Mouse (Mus musculus) embryonic facial prominence, embryonic 15.5 days (tissue): ENCODE data around the gene Acaa1a. TPM values are rescaled to one million over a fixed set of nuclear protein-coding genes. Genes with fewer than 3 reads are reported as not detected.

Experiments used
- ATAC-seq: fragments of 200-750 bp; cut with Nextera tagmentation; 2 replicates; pipeline ENCODE4 v1.8.0; 2017; ENCODE audit warnings: low read depth, moderate TSS enrichment; ENCODE audit not compliant: insufficient number of reproducible peaks, low FRiP score, low TSS enrichment
- H3K27ac ChIP-seq: fragments of 300-500 bp; sonication (generic); replicated peaks from 2 replicates; pipeline ENCODE4 v1.5.1; 2015; ENCODE audit warnings: mild to moderate bottlenecking, inconsistent platforms
- H3K27me3 ChIP-seq: fragments of 300-500 bp; sonication (generic); 2 replicates; pipeline ENCODE4 v1.6.1; 2015; ENCODE audit warnings: inconsistent platforms
- H3K36me3 ChIP-seq: fragments of 300-500 bp; sonication (generic); 2 replicates; pipeline ENCODE4 v1.6.1; 2015; ENCODE audit warnings: mild to moderate bottlenecking, inconsistent platforms
- H3K4me1 ChIP-seq: fragments of 300-500 bp; sonication (generic); 2 replicates; pipeline ENCODE4 v1.6.1; 2015; ENCODE audit warnings: inconsistent platforms
- H3K4me2 ChIP-seq: fragments of 300-500 bp; sonication (generic); replicated peaks from 2 replicates; pipeline ENCODE4 v1.6.1; 2015; ENCODE audit warnings: mild to moderate bottlenecking, inconsistent platforms
- H3K4me3 ChIP-seq: fragments of 300-500 bp; sonication (generic); replicated peaks from 2 replicates; pipeline ENCODE4 v1.5.1; 2015; ENCODE audit warnings: mild to moderate bottlenecking, inconsistent platforms
- H3K9ac ChIP-seq: fragments of 300-500 bp; sonication (generic); 2 replicates; pipeline ENCODE4 v1.6.1; 2015; ENCODE audit warnings: inconsistent platforms
- H3K9me3 ChIP-seq: fragments of 300-500 bp; sonication (generic); replicated peaks from 2 replicates; pipeline ENCODE4 v1.6.1; 2016; ENCODE audit warnings: inconsistent platforms
- WGBS: fragments of 180-500 bp; shearing (Covaris S2); methylation state at CpG from one replicate; pipeline ENCODE4 v1.1.7; 2015; 5-methylcytosine and 5-hydroxymethylcytosine counted together
- polyA plus RNA-seq: library from polyadenylated mRNA; unstranded; fragments of >200 nt; fragmentation: Nextera tagmentation; extraction: Ambion mirVana; gene quantifications from 2 replicates; pipeline ENCODE4 v1.2.1, GENCODE M21; 2015

Gene Acaa1a
- polyA plus RNA-seq, 1 experiment from 2014 or later: 117 TPM

DNA sequence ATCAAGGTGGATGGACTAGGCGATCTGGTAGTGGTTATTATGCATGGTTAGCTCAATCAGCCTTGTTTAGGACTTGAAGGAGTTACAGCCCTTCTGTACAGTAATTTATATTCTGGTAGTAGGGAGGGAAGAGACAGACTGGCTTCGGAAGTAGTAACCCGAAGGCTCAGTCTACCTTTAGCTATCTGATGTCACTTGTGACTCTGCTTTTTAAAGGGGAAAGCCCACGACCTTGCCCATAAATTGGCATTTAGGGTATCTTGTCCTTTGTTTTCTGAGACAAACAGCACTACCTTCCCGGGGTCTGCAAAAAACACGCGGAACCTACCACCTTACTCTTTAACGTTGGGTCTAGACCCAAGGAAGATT lies 720 bp downstream of the Acaa1a start:
- peak overlapping the region; percentile 75 for H3K4me2 ChIP-seq
- 4% methylated on average over 8 of the region's 8 CpGs for WGBS
- peak overlapping the region; percentile 88 for H3K4me3 ChIP-seq
- ATAC-seq: no peak
- peak overlapping the region; percentile 94 for H3K27ac ChIP-seq
- peak overlapping the region; percentile 63 for H3K9ac ChIP-seq
- peaks cover 32% of the 10 kb centered on the region for H3K4me1 ChIP-seq
- no peaks in the 10 kb centered on the region for H3K27me3 ChIP-seq
- H3K36me3 ChIP-seq: peaks cover 41% of the 10 kb centered on the region
- H3K9me3 ChIP-seq: no peaks in the 10 kb centered on the region

- peak within 1 kb of the TSS; percentile 75 for H3K4me2 ChIP-seq
- H3K27ac ChIP-seq: peak within 1 kb of the TSS; percentile 94
- peaks cover 47% of the 10 kb centered on the region for H3K36me3 ChIP-seq
- peaks cover 32% of the 10 kb centered on the region for H3K4me1 ChIP-seq
- H3K9ac ChIP-seq: peak within 1 kb of the TSS; percentile 86
- H3K27me3 ChIP-seq: no peaks in the 10 kb centered on the region
- WGBS: under 1% methylated on average over 68 of the region's 68 CpGs
- ATAC-seq: peak; percentile 98
- peak within 1 kb of the TSS; percentile 88 for H3K4me3 ChIP-seq
- no peaks in the 10 kb centered on the region for H3K9me3 ChIP-seq
Observed at GRCm38 (mm10) chr9:119340909-119341816, 1.7 kb downstream of the Acaa1a start, which contains the start of gene Myd88. Gene Myd88, minus strand, starts transcription at chr9:119341411.

DNA sequence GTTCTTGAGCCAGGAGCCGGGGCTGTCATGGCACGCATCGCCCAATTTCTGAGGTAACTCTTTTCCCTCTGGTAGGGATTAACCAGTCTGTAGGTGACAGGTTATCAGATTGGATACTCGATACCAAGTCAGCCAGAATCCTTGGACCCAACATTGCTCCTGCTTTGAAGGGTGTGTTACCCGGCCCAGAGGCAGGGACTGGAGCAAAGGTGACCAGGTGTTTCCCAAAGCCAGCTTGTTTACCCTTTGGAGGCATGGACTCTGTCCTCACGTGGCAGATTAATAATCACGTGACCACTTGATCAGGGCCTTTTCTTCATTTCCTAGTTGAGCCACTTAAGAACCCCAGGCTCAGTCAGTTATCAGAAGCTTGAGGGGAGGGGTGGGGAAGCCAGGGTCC lies 3.3 kb downstream of the Acaa1a start:
- Histone ChIP-seq H3K27ac (no peak overlapping the region), H3K4me2 (peak overlapping the region; percentile 75; the same call in 1 of the 2 replicates), H3K9ac (no peak overlapping the region), H3K36me3 (peaks cover 51% of the 10 kb centered on the region), H3K4me1 (peaks cover 32% of the 10 kb centered on the region), H3K4me3 (peak overlapping the region; percentile 88; the same call in 1 of the 2 replicates), H3K27me3 (no peaks in the 10 kb centered on the region), H3K9me3 (no peaks in the 10 kb centered on the region)
- WGBS: 86% methylated on average over 7 of the region's 7 CpGs
- no peak for ATAC-seq

- no peak overlapping the region for H3K4me2 ChIP-seq
- H3K27ac ChIP-seq: no peak overlapping the region
- H3K36me3 ChIP-seq: peaks cover 76% of the 10 kb centered on the region
- no peak overlapping the region for H3K9ac ChIP-seq
- no peak for ATAC-seq
- H3K27me3 ChIP-seq: no peaks in the 10 kb centered on the region
- H3K4me1 ChIP-seq: peaks cover 20% of the 10 kb centered on the region
- no peaks in the 10 kb centered on the region for H3K9me3 ChIP-seq
- no peak overlapping the region for H3K4me3 ChIP-seq
- 91% methylated on average over 8 of the region's 8 CpGs for WGBS
Observed at GRCm38 (mm10) chr9:119346376-119346775, 6.9 kb downstream of the Acaa1a start.

DNA sequence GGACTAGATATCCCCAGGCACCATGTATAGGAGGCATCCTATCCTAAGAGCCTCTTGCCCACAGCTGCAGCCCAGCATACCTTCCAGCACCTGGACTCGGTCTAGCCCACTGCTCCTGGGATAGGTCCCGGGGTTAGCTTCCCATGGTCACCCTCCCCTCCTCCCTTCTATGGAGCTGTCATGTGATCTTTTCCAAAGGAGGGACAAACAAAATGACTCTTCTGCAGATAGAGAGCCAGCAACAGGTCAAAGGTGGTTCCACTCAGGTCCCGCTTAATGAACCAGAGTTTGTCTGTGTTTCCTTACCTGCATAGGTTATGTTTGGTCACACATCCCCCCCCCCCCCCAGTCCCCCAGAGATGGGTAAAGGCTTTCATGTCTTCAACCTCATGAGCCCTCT lies 11.1 kb downstream of the Acaa1a start:
- ATAC-seq: no peak
- Histone ChIP-seq H3K4me1 (no peaks in the 10 kb centered on the region), H3K4me2 (no peak overlapping the region), H3K27me3 (no peaks in the 10 kb centered on the region), H3K27ac (no peak overlapping the region), H3K36me3 (peaks cover 49% of the 10 kb centered on the region), H3K4me3 (no peak overlapping the region), H3K9me3 (no peaks in the 10 kb centered on the region), H3K9ac (no peak overlapping the region)
- 80% methylated on average over 3 of the region's 3 CpGs for WGBS

DNA sequence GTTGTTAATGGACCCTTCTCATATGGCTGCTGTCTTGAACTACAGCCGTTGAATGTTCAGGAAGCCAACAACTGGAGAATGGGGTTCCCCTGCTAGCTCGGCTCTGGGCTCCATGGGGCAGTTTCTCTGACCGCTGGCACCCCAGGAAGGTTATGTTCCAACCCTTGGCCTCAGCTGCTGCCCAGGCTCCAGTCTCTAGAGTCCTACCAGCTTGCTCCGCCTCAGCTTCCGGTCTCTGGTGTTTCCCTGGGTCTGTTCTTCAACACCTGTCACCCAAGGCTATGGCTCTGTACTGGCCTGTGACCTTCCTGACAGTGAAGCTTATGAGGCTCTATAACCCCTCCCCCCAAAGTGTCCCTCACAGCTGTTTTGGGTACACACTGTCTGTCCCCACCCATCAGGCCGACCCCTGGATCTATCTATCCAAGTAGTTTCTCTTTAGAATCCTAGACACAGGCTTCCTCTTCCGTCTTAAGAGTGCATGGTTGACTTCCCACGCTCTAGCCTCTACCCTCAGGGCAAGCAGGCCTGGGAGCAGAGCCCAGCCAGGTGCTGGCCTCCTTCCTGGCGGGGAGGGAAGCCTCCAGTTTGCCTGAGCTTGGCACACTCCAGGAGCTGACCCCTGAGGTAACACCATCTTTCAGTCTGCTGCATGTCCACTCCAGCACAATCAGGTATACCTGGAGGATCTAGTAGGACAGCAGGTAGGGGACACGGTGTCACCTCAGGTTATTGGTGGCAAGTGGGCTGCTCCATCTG lies 11.7 kb downstream of the Acaa1a start:
- H3K27me3 ChIP-seq: no peaks in the 10 kb centered on the region
- no peak overlapping the region for H3K9ac ChIP-seq
- H3K4me1 ChIP-seq: no peaks in the 10 kb centered on the region
- 82% methylated on average over 10 of the region's 10 CpGs for WGBS
- H3K36me3 ChIP-seq: peaks cover 43% of the 10 kb centered on the region
- H3K27ac ChIP-seq: no peak overlapping the region
- H3K4me2 ChIP-seq: no peak overlapping the region
- no peaks in the 10 kb centered on the region for H3K9me3 ChIP-seq
- H3K4me3 ChIP-seq: no peak overlapping the region
- no peak for ATAC-seq

DNA sequence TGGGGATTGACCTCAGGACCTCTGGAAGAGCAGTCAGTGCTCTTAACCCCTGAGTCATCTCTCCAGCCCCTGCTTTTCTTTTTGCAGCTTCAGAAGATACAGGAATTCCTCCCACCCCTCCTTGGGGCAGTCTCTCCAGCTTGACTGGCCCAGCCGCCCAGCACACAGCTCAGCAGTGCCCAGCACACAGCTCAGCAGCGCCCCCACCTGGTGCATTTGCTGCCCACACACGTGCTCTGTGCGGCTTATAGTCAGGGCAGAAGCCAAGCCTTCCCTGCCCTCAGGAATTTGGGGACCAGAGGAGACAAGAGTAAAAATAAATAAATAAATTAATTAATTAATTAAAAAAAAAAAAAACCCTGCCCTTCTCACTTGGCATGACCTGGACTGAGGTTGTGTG lies 12.6 kb downstream of the Acaa1a start:
- Histone ChIP-seq H3K27ac (no peak overlapping the region), H3K4me1 (no peaks in the 10 kb centered on the region), H3K9me3 (no peaks in the 10 kb centered on the region), H3K4me2 (no peak overlapping the region), H3K36me3 (peaks cover 33% of the 10 kb centered on the region), H3K9ac (no peak overlapping the region), H3K27me3 (no peaks in the 10 kb centered on the region), H3K4me3 (no peak overlapping the region)
- WGBS: 28% methylated on average over 4 of the region's 4 CpGs
- no peak for ATAC-seq

DNA sequence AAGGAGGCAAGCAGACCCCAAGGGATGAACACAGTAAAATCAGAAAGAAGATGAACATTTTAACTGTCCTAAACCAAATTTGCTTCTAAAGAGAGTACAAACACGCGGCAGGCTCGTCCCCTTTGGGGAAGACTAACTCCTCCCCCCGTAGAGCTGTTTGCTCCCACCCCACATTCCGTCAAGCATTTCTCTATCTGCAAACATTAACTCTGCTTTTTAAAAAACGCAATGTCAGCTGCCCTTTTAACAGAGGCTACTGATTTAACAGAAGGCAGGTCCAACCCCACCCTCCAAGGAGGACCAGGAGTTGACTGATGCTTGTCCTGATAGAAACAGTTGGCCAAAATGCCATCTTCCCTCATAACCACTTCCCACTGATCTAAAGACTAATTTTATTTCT lies 14.4 kb downstream of the Acaa1a start:
- no peak overlapping the region for H3K4me3 ChIP-seq
- H3K9ac ChIP-seq: no peak overlapping the region
- 76% methylated on average over 6 of the region's 6 CpGs for WGBS
- H3K36me3 ChIP-seq: peaks cover 18% of the 10 kb centered on the region
- peaks cover 7% of the 10 kb centered on the region; the same call in 1 of the 2 replicates for H3K4me1 ChIP-seq
- H3K9me3 ChIP-seq: no peaks in the 10 kb centered on the region
- no peak overlapping the region for H3K27ac ChIP-seq
- H3K4me2 ChIP-seq: no peak overlapping the region
- no peaks in the 10 kb centered on the region for H3K27me3 ChIP-seq
- no peak for ATAC-seq

DNA sequence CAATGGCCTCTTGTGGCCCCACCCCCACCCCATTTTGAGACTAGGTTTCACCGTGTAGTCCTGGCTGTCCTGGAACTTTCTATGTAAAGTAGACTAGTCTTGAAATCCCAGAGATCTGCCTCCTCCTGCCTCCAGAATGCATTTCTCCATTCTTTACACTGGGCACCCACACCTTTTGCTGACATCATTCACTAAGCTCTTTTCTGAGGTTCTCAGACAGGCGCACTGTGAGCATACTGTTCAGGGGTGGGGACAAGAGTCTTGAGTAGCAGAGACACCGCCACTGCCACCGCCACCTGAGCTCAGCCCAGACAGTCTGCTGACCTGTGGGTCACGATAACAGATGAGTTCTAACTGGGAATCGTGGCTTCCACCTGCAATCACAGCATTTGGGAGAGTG lies 16.5 kb downstream of the Acaa1a start:
- Histone ChIP-seq H3K9ac (no peak overlapping the region), H3K4me1 (peaks cover 7% of the 10 kb centered on the region; the same call in 1 of the 2 replicates), H3K27me3 (no peaks in the 10 kb centered on the region), H3K4me3 (no peak overlapping the region), H3K9me3 (no peaks in the 10 kb centered on the region), H3K36me3 (peaks cover 6% of the 10 kb centered on the region), H3K4me2 (no peak overlapping the region), H3K27ac (no peak overlapping the region)
- 78% methylated on average over 6 of the region's 6 CpGs for WGBS
- no peak for ATAC-seq

GRCm38 (mm10) chr9:119357331-119358057 lies 18.0 kb downstream of the Acaa1a start, which contains the start of gene Xylb:
Gene Xylb, plus strand, starts transcription at chr9:119357381.
- peaks cover 7% of the 10 kb centered on the region; the same call in 1 of the 2 replicates for H3K4me1 ChIP-seq
- peak within 1 kb of the TSS; percentile 62 for H3K9ac ChIP-seq
- H3K4me3 ChIP-seq: peak within 1 kb of the TSS; percentile 73
- 2% methylated on average over 65 of the region's 65 CpGs for WGBS
- H3K27ac ChIP-seq: no peak within 1 kb of the TSS; the same call in 1 of the 2 replicates
- H3K4me2 ChIP-seq: peak within 1 kb of the TSS; percentile 92
- H3K9me3 ChIP-seq: no peaks in the 10 kb centered on the region
- no peaks in the 10 kb centered on the region for H3K27me3 ChIP-seq
- no peaks in the 10 kb centered on the region for H3K36me3 ChIP-seq
- peak; percentile 79 for ATAC-seq

GRCm38 (mm10) chr9:119358058-119358429 lies 18.6 kb downstream of the Acaa1a start:
- H3K4me1 ChIP-seq: peaks cover 8% of the 10 kb centered on the region; the same call in 1 of the 2 replicates

More at GRCm38 (mm10) chr9:119358058-119358429, 18.6 kb downstream of the Acaa1a start:
- peak overlapping the region; percentile 62; the same call in 1 of the 2 replicates for H3K9ac ChIP-seq
- peak overlapping the region; percentile 92 for H3K4me2 ChIP-seq
- peak overlapping the region; percentile 73 for H3K4me3 ChIP-seq
- H3K36me3 ChIP-seq: no peaks in the 10 kb centered on the region
- H3K27me3 ChIP-seq: no peaks in the 10 kb centered on the region
- H3K9me3 ChIP-seq: no peaks in the 10 kb centered on the region
- no peak for ATAC-seq
- H3K27ac ChIP-seq: no peak overlapping the region
- 46% methylated on average over 9 of the region's 9 CpGs for WGBS
